Mouse (Mus musculus) embryonic fibroblast, embryonic 13.5 days (primary cell): ENCODE measurements at regions not wholly inside any gene's neighbourhood (a gene's known extent, or its start where the extent isn't known, plus 50 kb on each side); places are given as distances from the start of the nearest gene placed in this dataset.

Experiments
- CTCF ChIP-seq: IDR thresholded peaks from 2 replicates; pipeline ENCODE4 v1.5.1; 2011; ENCODE audit warnings: mild to moderate bottlenecking, control low read depth, low read length, moderate library complexity, borderline replicate concordance; ENCODE audit not compliant: insufficient read depth
- POLR2A ChIP-seq: IDR thresholded peaks from 2 replicates; pipeline ENCODE4 v1.6.1; 2011; ENCODE audit warnings: low read depth, mild to moderate bottlenecking, control low read depth, low read length, moderate library complexity

- TF ChIP-seq CTCF (no peak), POLR2A (no peak)
Measured at GRCm38 (mm10) chr1:121653901-121654300, 86.1 kb upstream of the Ddx18 start.
